Mouse (Mus musculus) left cerebral cortex, adult 2 months (tissue): ENCODE results near the gene Scarf1. TPM values are rescaled to one million over a fixed set of nuclear protein-coding genes. Genes with fewer than 3 reads are reported as not detected.

Source experiments
- DNase-seq, 2 experiments: peaks; one replicate each; pipeline ENCODE4 v3.0.0; 2021 to 2022; ENCODE audit warnings: low spot score in 2 of 2, mixed read lengths in 1 of 2; ENCODE audit errors: extremely low spot score in 1 of 2
- H3K27ac ChIP-seq: fragments of 200-600 bp; 2 replicates; pipeline ENCODE4 v1.8.1; 2022
- H3K4me3 ChIP-seq: fragments of 200-600 bp; 2 replicates; pipeline ENCODE4 v1.8.1; 2022
- CTCF ChIP-seq: fragments of 200-600 bp; IDR thresholded peaks from 2 replicates; pipeline ENCODE4 v1.8.1; 2022; ENCODE audit warnings: antibody characterized with exemption, mild to moderate bottlenecking, moderate library complexity
- intact Hi-C: fragments of 180-260 bp; cut with DNase I; formaldehyde crosslinking; loops from one replicate; pipeline ENCODE4 v1.15.1; 2025
- long read RNA-seq, 2 experiments: library from polyadenylated mRNA; stranded (forward); transcript quantifications; one replicate each; pipeline ENCODE4 v2.0.0; 2021; ENCODE audit warnings: borderline mapping rate in 2 of 2
- total RNA-seq, 2 experiments: library from RNA; stranded (reverse); gene quantifications; 2 replicates each; pipeline ENCODE4 v1.2.3; 2021

The Scarf1 gene
- 1 to 10 TPM; 1.3 to 1.6 TPM for total RNA-seq
- long read RNA-seq, experiment 1, partial matches to known transcripts = 0 of 4 reads
- long read RNA-seq, experiment 1, other reads (novel, unspliced or antisense) = 1 of 4 reads
- long read RNA-seq, experiment 2, partial matches to known transcripts = 0 of 6 reads
- long read RNA-seq, experiment 2, other reads (novel, unspliced or antisense) = 3 of 6 reads

GRCm38 (mm10) chr11:75513336-75513735, at the start of gene Scarf1:
Gene Scarf1 (plus strand): TSS chr11:75513540.
- H3K4me3 ChIP-seq = peak within 1 kb of the TSS; percentile 17; the same call in 1 of the 2 replicates
- DNase-seq = no peak
- no peak for TF ChIP-seq CTCF
- no peak within 1 kb of the TSS; the same call in 1 of the 2 replicates for H3K27ac ChIP-seq
- intact Hi-C loops = loop anchor here (5.0 to 10.0 kb wide), 2 partner anchors 336 to 569 kb away; partner anchors contain the start of gene Ovca2

GRCm38 (mm10) chr11:75463624-75464023, 49.7 kb upstream of the Scarf1 start:
- no peak for DNase-seq
- TF ChIP-seq CTCF = no peak
- intact Hi-C loops = loop anchor here (2.0 to 5.0 kb wide), 2 partner anchors 23 to 271 kb away; partner anchors contain the start of genes Dph1, Prpf8 and Rtn4rl1
- Histone ChIP-seq H3K27ac (no peak overlapping the region), H3K4me3 (peak overlapping the region; percentile 84)

GRCm38 (mm10) chr11:75464417-75464816, 48.9 kb upstream of the Scarf1 start:
- TF ChIP-seq CTCF = no peak
- intact Hi-C loops = loop anchor here (2.0 to 5.0 kb wide), 2 partner anchors 22 to 272 kb away; partner anchors contain the start of genes Dph1, Prpf8 and Rtn4rl1
- no peak overlapping the region for H3K4me3 ChIP-seq
- no peak overlapping the region for H3K27ac ChIP-seq
- no peak for DNase-seq

GRCm38 (mm10) chr11:75465051-75465450, 48.3 kb upstream of the Scarf1 start:
- no peak for TF ChIP-seq CTCF
- Histone ChIP-seq H3K4me3 (no peak overlapping the region), H3K27ac (no peak overlapping the region)
- intact Hi-C loops = loop anchor here (2.0 kb wide), 1 partner anchor 22 kb away; the partner anchor contains the start of gene Prpf8
- DNase-seq = no peak

GRCm38 (mm10) chr11:75466731-75467505, 46.4 kb upstream of the Scarf1 start:
- Histone ChIP-seq H3K27ac (no peak overlapping the region), H3K4me3 (no peak overlapping the region)
- peak; percentile 20 for TF ChIP-seq CTCF
- intact Hi-C loops = no loop called here
- no peak for DNase-seq

- no peak; the same call in 1 of the 2 replicates for TF ChIP-seq CTCF
- 0 out of 2 replicates have a peak overlapping the region, but pooled peaks have one; percentile 22 for H3K4me3 ChIP-seq
- intact Hi-C loops = no loop called here
- H3K27ac ChIP-seq = no peak overlapping the region
- DNase-seq = no peak
Observed at GRCm38 (mm10) chr11:75467512-75468215, 45.7 kb upstream of the Scarf1 start.

GRCm38 (mm10) chr11:75468410-75468809, 44.9 kb upstream of the Scarf1 start:
- no peak for TF ChIP-seq CTCF
- intact Hi-C loops = no loop called here
- no peak overlapping the region for H3K4me3 ChIP-seq

GRCm38 (mm10) chr11:75469261-75469660, 44.1 kb upstream of the Scarf1 start:
- Histone ChIP-seq H3K27ac (no peak overlapping the region), H3K4me3 (no peak overlapping the region)
- TF ChIP-seq CTCF = no peak
- intact Hi-C loops = no loop called here
- DNase-seq = no peak

More at GRCm38 (mm10) chr11:75468410-75468809, 44.9 kb upstream of the Scarf1 start:
- DNase-seq = no peak
- H3K27ac ChIP-seq = no peak overlapping the region

GRCm38 (mm10) chr11:75470675-75471074, 42.7 kb upstream of the Scarf1 start:
- intact Hi-C loops = no loop called here
- Histone ChIP-seq H3K4me3 (no peak overlapping the region), H3K27ac (no peak overlapping the region)
- TF ChIP-seq CTCF = no peak
- DNase-seq = no peak

GRCm38 (mm10) chr11:75472469-75473081, 40.8 kb upstream of the Scarf1 start:
- intact Hi-C loops = no loop called here

GRCm38 (mm10) chr11:75473376-75473775, 40.0 kb upstream of the Scarf1 start:
- no peak for TF ChIP-seq CTCF
- no peak overlapping the region for H3K4me3 ChIP-seq
- DNase-seq = no peak
- intact Hi-C loops = no loop called here
- H3K27ac ChIP-seq = no peak overlapping the region

More at GRCm38 (mm10) chr11:75472469-75473081, 40.8 kb upstream of the Scarf1 start:
- no peak overlapping the region for H3K4me3 ChIP-seq
- TF ChIP-seq CTCF = no peak
- no peak overlapping the region for H3K27ac ChIP-seq
- no peak for DNase-seq
